Mouse (Mus musculus) gastrocnemius, postnatal 4 days (tissue): Measurements from ENCODE around the gene Sccpdh. TPM values are rescaled to one million over a fixed set of nuclear protein-coding genes. Genes with fewer than 3 reads are reported as not detected.
A peak's percentile ranks its signal among the peaks of the same experiment; 100 is the strongest.
"Not testable (repeated sequence)": the region's sequence is repeated elsewhere in the genome, so short reads cannot be mapped to it uniquely, and the experiment has no call there.

Experiments
- DNase-seq, 2 experiments: peaks; one replicate each; pipeline ENCODE4 v3.0.0; 2021 to 2022; ENCODE audit warnings: low spot score in 2 of 2, mixed read lengths in 2 of 2
- total RNA-seq, 2 experiments: library from RNA; stranded (reverse); gene quantifications; 2 replicates each; pipeline ENCODE4 v1.2.3; 2021

Sccpdh gene
- total RNA-seq, 2 experiments from 2014 or later, result 72.9 to 79.8 TPM

DNA sequence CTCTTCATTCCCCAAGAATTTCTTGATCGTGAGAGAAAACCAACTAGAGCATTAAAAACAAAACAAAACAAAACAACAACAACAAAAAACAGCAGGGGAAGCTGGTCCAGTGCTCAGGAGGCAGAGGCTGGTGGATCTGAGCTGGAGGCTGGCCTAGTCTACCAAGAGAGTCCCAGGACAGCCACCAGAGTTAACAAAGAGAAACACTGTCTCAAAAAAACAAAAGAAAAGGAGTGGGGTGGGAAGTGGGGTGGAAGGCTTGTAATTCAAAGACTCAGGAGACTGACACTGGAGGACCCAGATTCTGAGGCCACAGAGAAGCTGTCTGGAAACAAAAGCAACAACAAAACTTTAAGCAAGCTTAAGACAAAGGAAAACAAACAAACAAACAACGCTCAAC, 1.0 kb upstream of the Sccpdh start:
- no peak for DNase-seq

DNA sequence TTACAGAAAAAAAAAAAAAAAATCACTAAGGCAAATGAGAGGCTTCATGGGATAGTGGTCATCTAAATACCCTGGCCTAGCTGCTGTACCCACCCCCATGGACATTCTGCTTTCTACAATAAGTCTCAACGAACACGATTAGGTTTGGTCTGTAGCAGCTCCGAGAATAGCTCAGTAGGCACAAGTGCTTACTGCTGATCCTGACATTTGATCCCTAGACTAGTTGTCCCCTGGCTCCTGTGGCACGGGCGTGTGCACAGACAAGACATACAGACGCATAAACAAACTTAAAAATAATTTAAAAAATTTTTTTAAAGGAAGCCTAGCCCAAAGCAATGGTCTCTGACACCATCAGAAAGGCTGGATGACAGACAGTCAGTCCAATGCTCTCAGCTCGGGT, 560 bp upstream of the Sccpdh start:
- no peak for DNase-seq

DNA sequence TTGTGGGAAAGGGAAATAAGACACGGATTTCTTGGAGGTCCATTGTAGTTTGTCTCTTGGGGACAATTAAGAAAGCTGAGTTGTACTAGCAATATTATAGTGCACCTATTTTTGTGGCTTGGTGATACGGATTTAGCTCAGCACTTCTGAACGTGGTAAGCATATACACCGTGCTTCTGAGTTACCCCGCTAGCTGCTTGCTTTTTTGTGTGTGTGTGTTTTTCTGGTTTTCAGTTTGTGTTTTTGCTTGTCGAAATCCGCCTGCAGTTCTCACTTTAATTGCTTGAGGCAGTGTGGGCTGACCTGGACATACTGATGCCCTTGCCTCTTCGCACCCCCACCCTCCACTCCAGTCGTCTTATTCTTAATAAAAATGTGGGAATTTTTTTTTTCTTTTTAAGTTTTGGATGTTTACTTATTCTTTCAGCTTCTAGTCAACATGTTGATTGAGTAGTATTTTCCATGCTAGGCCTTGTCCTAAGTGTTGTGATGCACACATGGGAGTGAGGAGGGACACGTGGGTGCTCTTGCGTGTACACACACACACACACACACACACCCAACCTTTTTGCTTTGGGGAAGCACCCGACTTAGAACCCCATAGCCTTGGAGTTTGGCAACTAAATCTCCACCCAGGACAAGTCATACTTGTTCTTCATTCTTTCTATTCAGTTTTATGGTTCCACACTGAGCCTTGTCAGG, 977 bp downstream of the Sccpdh start:
- DNase-seq, result no peak

DNA sequence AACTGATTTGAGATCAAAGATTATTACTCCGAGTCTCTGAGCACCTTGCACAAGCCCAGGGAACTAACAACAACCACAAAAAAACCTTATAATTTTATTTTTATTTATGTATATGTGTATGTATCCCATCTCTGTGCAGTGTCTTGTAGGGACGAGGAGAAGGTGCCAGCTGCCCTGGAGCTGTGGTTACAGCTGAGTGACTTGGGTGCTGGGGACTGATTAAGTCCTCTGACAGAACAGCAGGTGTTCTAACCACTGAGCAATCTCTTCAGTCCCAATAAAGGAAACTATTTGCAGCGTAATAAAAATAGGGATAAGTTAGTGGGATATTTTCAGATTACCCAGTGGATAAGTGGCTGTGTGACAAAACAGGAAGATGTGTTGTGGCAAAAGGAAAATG, 6.3 kb downstream of the Sccpdh start:
- DNase-seq, result no peak

DNA sequence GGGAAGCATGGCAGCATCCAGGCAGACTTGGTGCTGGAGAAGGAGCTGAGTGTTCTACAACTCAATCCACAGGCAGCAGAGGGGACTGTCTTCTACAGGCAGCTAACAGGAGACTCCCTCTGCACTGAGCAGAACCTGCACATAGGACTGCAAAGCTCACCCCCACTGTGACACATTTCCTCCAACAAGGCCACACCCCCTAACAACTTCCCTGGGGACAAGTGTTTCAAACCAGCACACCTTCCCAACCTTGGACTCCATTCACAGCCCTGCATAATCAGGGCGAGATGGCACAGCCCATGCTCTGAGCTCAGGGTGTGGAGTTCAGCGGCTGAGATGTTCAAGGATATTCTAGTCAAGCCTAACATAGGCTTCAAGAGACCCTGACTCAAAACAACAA, 9.0 kb downstream of the Sccpdh start:
- DNase-seq, result no peak

DNA sequence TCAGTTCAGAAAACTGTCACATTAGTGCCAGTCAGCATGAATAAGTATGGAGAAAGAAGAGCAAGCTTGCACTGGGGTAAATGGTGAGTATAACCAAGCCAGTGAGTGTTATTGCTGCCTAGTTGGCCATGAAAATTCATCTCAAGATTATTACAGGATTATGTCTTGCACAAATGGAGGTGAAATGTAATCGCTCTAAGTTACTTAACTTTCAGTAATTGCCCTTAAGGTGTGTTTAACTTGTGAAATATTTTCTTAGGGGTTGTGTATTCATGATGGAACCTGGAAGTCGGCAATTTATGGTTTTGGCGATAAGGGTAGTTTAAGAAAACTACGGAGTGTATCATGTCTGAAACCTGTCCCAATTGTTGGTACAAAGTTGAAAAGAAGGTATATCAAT, 11.3 kb downstream of the Sccpdh start:
- no peak for DNase-seq

DNA sequence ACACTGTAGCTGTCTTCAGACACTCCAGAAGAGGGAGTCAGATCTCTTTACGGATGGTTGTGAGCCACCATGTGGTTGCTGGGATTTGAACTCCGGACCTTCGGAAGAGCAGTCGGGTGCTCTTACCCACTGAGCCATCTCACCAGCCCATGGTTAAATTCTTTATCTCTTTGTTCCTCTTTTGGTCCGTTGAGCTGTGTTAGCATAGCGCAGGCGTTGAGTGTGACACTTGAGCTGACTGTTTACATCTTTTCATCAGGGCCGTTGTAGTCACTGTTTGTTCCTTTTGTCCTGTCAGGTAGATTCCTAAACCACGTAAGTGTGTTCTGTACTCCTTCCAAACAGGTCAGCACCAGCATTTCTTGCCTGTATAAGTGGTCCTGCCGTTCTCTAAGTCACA, 14.7 kb downstream of the Sccpdh start:
- DNase-seq, result not testable (repeated sequence)

DNA sequence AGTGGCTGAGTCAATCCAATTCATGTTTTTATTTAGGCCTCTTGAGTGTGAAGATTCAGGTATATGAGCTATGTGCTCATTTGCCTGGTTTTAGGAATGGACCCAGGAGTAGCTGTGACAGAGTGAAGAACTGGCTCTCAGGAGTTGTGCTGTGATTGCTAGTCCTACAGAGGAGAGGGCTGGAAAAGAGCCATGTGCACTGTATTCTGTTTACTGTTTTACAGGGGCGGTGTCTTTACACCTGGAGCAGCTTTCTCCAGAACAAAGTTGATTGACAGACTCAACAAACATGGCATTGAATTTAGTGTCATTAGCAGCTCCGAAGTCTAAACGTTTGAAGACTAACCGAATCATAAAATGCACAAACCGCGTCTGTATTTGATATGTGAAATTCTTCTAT, 18.3 kb downstream of the Sccpdh start:
- DNase-seq, result no peak

DNA sequence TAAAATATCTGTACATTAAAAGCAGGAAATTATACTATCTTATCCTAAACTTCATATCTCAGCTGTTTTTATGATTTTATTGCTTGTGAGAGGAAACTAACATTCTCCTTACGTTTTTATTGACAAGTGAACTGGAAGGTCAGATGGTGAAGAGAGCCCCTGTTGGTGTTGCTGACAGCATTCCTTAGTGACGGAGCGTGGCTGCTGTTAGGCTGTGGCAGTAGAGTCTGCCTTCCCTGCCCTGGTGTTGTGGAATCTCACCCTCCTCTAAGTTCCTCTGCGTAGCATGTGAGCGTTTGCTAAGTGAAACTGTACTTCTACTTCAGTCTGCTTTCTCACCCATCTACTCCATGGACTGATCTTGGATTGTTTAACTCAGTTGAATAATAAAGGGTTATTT, 18.8 kb downstream of the Sccpdh start:
- no peak for DNase-seq

DNA sequence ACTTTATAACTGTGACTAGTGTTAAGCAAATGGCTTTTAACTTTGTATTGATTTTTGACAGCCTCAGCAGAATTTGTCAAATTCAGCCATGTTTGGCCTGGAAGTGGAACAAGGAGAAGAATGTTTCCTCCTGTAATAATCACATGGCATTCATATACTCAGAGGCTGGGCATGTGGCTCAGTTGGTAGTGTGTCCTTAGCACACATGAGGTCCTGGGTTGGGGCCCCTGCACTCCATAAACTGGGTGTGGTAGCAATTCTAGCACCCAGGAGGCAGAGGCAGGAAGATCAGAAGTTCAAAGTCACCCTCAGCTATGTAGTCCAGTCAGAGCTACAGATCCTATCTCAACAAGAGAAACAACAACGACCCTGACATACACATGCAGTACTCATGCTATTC, 19.3 kb downstream of the Sccpdh start:
- no peak for DNase-seq

DNA sequence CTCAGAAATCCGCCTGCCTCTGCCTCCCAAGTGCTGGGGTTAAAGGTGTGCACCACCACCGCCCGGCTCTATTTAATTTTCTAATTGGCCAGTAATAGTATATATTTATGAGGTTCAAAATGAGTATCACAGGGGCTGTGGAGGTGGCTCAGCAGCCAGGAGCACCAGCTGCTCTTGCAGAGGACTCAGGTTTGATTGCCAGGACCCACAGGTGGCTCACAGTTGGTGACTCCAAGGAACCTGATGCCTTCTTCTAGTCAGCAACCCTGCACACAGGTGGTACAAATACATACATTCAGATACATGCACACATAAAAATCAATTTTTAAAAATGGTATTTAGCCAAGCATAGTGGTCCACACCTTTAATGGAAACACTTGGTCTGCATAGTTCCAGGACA, 20.0 kb downstream of the Sccpdh start:
- no peak for DNase-seq

DNA sequence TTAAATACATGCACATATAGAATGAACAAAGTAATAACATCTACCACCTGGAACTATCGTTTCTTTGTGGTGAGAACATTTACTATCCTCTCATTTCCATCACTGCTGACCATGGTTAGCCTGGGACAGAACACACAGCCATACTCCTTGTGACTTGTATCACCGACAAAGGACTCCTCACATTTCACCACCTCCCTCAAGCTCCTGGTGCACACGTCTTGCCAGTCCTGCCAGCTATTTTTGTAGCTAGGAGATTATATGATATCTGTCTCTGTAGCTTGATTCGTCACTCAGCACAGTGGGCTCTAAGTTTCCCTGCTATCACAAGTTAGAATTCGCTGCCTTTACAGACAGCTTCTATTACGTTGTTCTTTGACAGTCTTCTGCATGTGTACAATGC, 20.4 kb downstream of the Sccpdh start:
- no peak for DNase-seq

DNA sequence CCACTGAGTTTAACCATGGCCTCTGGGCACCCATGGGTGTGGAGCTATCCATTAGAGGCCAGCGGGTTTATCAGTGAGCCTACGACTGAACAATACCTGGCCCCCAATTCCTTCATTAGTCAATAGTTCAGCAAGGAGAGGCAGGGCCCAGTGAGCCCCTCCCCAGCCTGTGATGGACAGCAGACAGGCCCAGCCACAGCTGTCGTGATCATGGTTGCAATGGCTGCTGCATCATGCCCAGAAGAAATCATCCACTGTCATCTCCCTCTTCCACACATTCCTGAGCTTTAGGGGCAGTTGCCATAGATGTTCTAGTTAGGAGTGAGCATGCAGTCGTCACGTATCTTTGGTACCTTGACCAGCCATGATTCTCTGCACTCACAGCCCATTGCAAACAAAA, 20.9 kb downstream of the Sccpdh start:
- no peak for DNase-seq

DNA sequence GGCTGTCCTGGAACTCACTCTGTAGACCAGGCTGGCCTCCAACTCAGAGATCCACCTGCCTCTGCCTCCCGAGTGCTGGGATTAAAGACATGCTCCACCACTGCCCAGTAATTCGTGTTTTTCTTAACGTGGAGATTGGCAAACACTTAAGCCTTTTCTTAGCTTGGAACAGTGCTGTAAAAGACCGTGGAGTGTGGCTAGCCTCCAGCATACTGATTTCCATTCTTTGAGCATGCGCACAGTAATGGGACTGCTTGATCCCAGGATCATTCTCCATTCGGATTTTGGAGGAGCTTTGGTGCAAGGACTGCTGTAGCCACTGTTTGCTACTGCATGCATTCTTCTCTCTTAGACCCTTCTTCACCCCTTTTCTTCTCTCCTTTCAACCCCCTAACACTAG, 21.5 kb downstream of the Sccpdh start:
- DNase-seq, result no peak

DNA sequence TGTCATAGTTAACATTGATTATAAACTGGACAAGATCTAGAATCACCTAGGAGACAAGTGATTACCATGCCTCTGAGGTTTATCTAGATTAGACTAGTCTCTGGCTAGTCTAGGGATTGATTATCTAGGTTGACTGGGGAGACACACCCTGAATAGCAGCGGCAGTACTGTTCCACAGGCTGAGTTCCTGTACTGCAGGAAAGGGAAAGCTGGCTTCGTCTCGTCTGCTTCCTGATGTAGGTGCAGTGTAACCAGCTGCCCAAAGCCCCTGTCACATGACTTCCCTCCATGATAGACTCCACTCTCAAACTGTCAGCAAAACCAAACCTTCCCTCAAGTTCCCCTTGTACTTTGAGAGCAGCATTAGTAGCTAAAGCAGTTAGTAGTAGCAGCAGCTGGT, 36.1 kb downstream of the Sccpdh start:
- no peak for DNase-seq

DNA sequence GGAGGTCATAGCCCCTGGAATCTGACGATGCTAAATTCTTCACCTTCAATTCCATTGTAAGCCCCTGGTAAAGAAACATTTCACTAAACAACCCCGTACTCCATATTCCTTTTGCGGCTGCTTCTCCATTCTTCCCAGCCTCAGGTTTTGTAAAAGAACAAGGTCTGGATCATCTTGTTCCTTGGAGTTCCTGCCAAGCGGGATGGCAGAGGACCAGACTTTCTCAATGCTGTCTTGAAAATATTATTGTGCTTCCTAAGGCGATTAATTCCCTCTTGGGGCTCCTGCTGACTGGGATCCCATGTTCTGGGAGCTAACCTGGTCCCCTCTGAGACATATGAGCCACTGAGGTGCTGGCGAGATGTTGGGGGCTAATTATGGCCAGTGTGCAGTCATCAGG, 37.1 kb downstream of the Sccpdh start:
- DNase-seq, result peak in 1 of 2 experiments; percentile 25

DNA sequence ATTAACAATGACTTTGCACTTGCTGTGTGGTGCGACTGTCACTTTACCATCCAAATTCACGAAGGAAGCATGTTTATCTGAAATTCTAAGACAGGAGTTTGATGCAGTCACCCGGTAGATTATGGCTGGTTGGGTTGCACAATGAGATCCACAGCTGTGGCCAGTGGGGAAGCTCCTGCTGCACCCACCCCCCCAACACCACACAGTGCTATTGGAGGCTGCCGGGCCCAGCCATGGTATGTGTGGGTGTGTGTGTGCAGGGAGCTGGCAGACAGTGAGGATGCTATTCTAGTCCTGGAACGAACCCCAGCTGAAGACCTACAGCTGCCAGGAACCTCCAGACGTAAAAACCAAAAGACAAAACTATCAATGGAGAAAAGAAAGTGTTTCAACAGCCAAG, 41.4 kb downstream of the Sccpdh start:
- peak; percentile 26 to 63 for DNase-seq

DNA sequence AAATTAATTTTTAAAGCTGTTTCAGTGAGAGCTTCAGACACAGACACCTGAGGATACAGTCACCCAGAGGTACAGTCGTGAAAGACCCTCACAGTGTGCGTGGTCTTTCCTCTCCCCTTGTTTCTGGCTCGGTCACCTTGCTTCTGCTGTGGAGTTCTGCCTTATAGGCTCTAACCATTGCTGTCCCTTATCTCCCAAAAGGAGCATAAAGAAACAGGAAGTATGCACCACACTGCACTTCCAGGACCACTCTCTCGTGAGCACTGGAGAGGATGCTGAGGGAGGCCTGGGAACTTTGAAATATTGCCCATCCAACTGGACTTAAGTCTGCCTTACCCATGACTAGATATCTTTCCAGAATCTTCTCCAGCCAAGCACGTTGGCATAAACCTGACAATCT, 42.7 kb downstream of the Sccpdh start:
- no peak for DNase-seq

DNA sequence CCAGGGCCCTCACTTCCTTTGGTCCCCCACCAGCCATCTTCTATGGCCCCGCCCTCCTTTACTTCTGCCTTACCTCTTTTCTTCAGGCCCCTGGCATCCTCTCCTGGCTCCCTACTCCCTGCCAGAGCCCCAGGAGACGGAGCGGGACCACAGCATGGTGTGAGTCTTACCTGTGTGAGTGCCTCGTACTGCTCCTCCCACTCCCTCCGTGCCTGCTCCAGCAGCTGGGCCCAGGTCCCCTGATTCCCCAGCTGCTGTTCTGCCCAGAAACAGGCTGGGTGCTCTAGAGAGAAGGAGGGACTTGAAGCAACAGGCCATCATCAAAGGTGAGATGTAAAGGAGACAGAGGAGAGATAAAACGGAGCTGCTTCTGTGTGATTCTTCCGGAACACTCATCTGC, 44.6 kb downstream of the Sccpdh start:
- DNase-seq, result no peak

DNA sequence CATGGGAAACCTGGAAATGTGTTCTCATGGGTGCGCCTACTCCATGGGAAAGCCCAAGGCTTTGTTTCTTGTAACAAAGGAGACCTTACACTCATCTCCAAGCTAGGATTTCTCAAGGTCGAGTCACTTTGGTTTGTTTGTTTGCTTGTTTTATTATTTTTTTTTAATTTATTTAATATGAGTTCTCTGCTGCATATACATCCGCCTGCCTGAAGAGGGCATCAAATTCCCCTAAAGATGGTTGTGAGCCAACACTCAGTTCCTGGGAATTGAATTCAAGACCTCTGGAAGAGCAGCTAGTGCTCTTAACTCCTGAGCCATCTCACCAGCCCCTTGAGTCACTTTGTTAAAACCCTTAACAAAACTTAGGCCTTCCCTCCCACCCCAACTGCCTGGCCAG, 45.4 kb downstream of the Sccpdh start:
- DNase-seq, result no peak

DNA sequence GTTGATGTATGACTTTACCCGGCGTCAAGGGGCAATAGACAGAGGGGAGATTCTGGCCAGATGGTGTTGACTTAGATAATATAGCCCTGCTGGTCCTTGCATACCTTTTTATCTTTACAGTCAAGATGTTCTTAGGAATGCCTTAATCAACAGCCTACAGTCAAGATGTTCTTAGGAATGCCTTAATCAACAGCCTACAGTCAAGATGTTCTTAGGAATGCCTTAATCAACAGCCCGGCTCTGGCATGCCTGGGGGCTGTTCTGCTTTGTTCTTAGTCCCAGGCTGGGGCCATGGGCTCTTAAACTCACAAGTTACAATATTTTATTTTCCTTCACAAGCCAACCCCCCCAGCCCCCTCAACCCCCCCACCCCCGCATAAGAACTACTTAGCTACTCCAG, 47.3 kb downstream of the Sccpdh start:
- DNase-seq, result not testable (repeated sequence)

DNA sequence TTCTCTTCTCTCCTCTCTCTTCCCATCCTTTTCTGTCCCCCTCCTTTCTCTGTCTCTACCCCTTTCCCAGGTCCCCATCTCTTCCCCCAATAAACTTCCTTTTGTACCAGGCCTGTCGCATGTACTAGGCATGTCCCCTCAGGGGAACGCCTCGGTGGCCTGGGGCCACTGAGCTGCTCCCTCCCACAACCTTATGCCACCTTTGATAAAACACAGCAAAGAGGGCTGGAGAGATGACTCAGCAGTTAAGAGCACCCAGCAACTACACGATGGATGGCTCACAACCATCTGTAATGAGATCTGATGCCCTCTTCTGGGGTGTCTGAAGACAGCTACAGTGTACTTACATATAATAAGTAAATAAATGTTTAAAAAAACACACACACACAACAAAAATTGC, 47.8 kb downstream of the Sccpdh start:
- no peak for DNase-seq

DNA sequence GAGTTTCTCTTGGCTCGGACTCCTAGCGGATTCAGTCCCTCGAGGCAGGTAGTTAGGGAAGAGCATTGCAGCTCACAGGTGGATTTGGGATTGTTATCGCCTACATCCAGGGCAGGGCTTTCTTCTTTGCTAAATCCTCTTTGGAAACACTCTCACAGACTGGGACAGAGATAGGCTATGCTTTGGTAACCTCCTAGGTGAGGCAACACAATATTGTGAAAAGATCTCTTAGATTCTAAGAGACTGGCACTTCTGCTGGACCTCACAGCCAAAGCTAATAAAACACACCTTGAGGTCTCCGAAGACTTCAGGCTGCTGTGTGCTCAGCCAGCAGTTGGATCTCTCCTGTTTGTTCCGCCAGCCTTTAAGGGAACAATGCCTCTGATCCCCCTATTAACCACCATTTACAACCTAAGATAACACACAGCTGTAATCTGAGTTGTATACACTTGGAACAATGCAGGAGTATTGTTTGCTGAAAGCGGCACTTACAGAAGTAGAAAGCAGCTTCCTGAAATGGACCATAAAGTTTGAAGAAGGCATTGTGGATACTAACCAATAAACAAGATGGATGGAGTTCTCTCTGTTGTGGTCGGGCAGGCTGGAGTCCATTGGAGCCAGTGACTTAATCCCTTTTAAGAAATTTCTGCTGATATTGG, 54.9 kb downstream of the Sccpdh start:
- no peak for DNase-seq
